In the genomic region with DNA sequence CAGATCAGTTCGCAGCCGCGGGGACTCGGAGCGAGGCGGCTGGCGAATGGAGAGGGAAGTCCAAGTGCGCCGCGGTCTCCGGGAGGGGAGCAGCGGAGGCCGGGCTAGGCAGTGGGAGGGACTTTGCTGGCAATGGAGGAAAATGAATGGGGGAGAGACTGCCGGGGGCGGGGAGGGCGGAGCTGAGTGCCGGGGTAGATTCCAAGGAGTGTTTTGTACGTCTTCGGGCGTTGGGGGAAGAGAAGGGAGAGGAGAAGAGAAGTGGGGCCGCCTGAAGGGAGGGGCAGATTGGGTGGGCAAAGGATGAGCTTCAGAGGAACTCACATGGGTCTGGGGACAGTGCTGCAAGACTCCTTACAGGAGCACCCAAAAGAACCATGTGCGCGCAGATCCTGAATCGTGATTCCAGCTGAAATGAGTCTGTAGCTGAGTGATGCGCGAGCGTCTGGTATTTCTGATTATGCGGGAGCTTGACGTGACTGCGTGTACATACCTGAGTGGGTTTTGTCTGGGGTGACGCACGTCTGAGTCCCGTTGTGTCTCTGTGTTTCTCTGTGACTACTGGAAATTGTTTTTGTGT, we compare ENCODE assay signal across 8 mouse cellular contexts. TPM values are rescaled to one million over a fixed set of nuclear protein-coding genes. Genes with fewer than 3 reads are reported as not detected.
DNase-seq lines count a peak whose midpoint lies in the region; ATAC-seq lines count a peak whose summit lies in the region.

Brinp1 (minus strand) TSS at position 76 of the 580 bp plus-strand sequence.

- H3K4me1 ChIP-seq in megakaryocyte, embryonic 14.5 days: peaks cover 9% of the 10 kb centered on the region
- H3K4me1 ChIP-seq in lung, embryonic 16.5 days (replicated peaks; ENCODE audit: control insufficient read depth, insufficient read depth, low read length): no peaks in the 10 kb centered on the region; the same call in 1 of the 2 replicates

- H3K36me3 ChIP-seq in megakaryocyte, embryonic 14.5 days (replicated peaks; ENCODE audit: low read length): no peaks in the 10 kb centered on the region
- no peaks in the 10 kb centered on the region for H3K36me3 ChIP-seq in lung, embryonic 16.5 days (ENCODE audit: control insufficient read depth, insufficient read depth, low read length)

- peak within 1 kb of the TSS; percentile 86 for H3K4me3 ChIP-seq in megakaryocyte, embryonic 14.5 days (replicated peaks)
- peak within 1 kb of the TSS; percentile 63 for H3K4me3 ChIP-seq in lung, embryonic 16.5 days (ENCODE audit: low read length)

- peak within 1 kb of the TSS; percentile 70 for H3K4me2 ChIP-seq in lung, embryonic 16.5 days (ENCODE audit: low read depth, low read length)

- 0 out of 2 replicates have a peak within 1 kb of the TSS, but pooled peaks have one; percentile 13 for H3K27ac ChIP-seq in lung, embryonic 16.5 days (ENCODE audit: low read length)

- H3K9me3 ChIP-seq in megakaryocyte, embryonic 14.5 days: peaks cover 3% of the 10 kb centered on the region; the same call in 1 of the 2 replicates
- H3K9me3 ChIP-seq in lung, embryonic 16.5 days (ENCODE audit: control insufficient read depth, low read length): no peaks in the 10 kb centered on the region

- ATAC-seq in megakaryocyte, adult 5-6 weeks (ENCODE audit: poor library complexity, severe bottlenecking): no peak
- ATAC-seq in lung, embryonic 16.5 days (ENCODE audit: low read depth): peak; percentile 93
- no peak for ATAC-seq in activated CD4-positive, CD25-positive, alpha-beta regulatory T cell, adult 4 months

- peak; percentile 95 to 96 for DNase-seq in cerebellum, postnatal 25 days
- DNase-seq in frontal cortex, postnatal 25 days (ENCODE audit: low spot score in 2 of 2): peak; percentile 66 to 83
- peak; percentile 89 to 91 for DNase-seq in layer of hippocampus, postnatal 36 days
- DNase-seq in right cerebral cortex, adult 18-20 months: peak; percentile 95

- peak within 1 kb of the TSS; percentile 64 for H3K9ac ChIP-seq in lung, embryonic 16.5 days (ENCODE audit: low read length)

- WGBS in lung, embryonic 16.5 days: 1% methylated on average over 33 of the region's 33 CpGs

- peaks cover 15% of the 10 kb centered on the region for H3K27me3 ChIP-seq in megakaryocyte, embryonic 14.5 days (replicated peaks)
- peaks cover 7% of the 10 kb centered on the region for H3K27me3 ChIP-seq in lung, embryonic 16.5 days (ENCODE audit: control insufficient read depth, insufficient read depth, low read depth, low read length)

RNA-seq across cellular contexts. Expression of gene Brinp1, which starts in this region (rescaled TPM):
- 0.07 and 0.79 TPM in 2 replicates for polyA plus RNA-seq in megakaryocyte, embryonic 14.5 days (2012; ENCODE audit: insufficient read depth, low replicate concordance)
- not detected in 2 replicates for total RNA-seq in megakaryocyte, adult 5-6 weeks (2015)
- total RNA-seq in megakaryocyte, adult 5-6 weeks (2017): not detected in 2 replicates
- 100 to 1,000 TPM; 191 to 197 TPM for total RNA-seq in layer of hippocampus, postnatal 36 days (2021)
- 18.2 and 19.2 TPM in 2 replicates for polyA plus RNA-seq in lung, embryonic 16.5 days (2015; fragmentation: Nextera tagmentation; extraction: Ambion mirVana)
- not detected for polyA plus RNA-seq in activated CD4-positive, CD25-positive, alpha-beta regulatory T cell, adult 4 months (2017; shearing (Covaris generic))

Comparison
In these comparisons a context has a peak if more than half of its experiments do, and no peak if none do; other contexts are left out.
1. RNA of gene Brinp1 (total RNA-seq): 191 to 197 TPM in layer of hippocampus, postnatal 36 days; not detected in megakaryocyte, adult 5-6 weeks; every median in the first group is over 100 times any median in the second.
2. RNA of gene Brinp1 (polyA plus RNA-seq): 18.2 to 19.2 TPM in lung, embryonic 16.5 days; 0.07 to 0.79 TPM in megakaryocyte, embryonic 14.5 days and not detected in activated CD4-positive, CD25-positive, alpha-beta regulatory T cell, adult 4 months; every median in the first group is over 10 times any median in the second.
3. Peak in every context shown above with its lines, with median percentiles within 50 percentile points of each other: DNase-seq.